Mouse (Mus musculus) liver, adult 2 months (tissue): ENCODE measurements around the gene Caskin1. TPM values are rescaled to one million over a fixed set of nuclear protein-coding genes. Genes with fewer than 3 reads are reported as not detected.

Experiments used
- DNase-seq: peaks from one replicate; pipeline ENCODE4 v3.0.0-alpha.2; 2011; ENCODE audit warnings: low read depth, low spot score; ENCODE audit errors: extremely low read depth
- H3K27ac ChIP-seq: fragments of 200-500 bp; replicated peaks from 2 replicates; pipeline ENCODE4 v1.5.1; 2012; ENCODE audit warnings: low read depth, mild to moderate bottlenecking, control low read depth, inconsistent platforms, low read length; ENCODE audit not compliant: insufficient read depth
- H3K27me3 ChIP-seq: fragments of 200-500 bp; 2 replicates; pipeline ENCODE4 v1.6.1; 2012; ENCODE audit warnings: mild to moderate bottlenecking, moderate library complexity, low read length, inconsistent platforms; ENCODE audit not compliant: control insufficient read depth, insufficient read depth
- H3K36me3 ChIP-seq: fragments of 200-500 bp; 2 replicates; pipeline ENCODE4 v1.6.1; 2012; ENCODE audit warnings: low read length, inconsistent platforms; ENCODE audit not compliant: control insufficient read depth, insufficient read depth
- H3K4me1 ChIP-seq: fragments of 200-500 bp; 2 replicates; pipeline ENCODE4 v1.6.1; 2011; ENCODE audit warnings: low read length; ENCODE audit not compliant: control insufficient read depth, insufficient read depth
- H3K4me3 ChIP-seq: fragments of 200-500 bp; 2 replicates; pipeline ENCODE4 v1.5.1; 2011; ENCODE audit warnings: low read depth, mild to moderate bottlenecking, control low read depth, low read length, moderate library complexity; ENCODE audit not compliant: insufficient read depth
- H3K79me2 ChIP-seq: fragments of 200-500 bp; 2 replicates; pipeline ENCODE4 v1.6.1; 2012; ENCODE audit warnings: inconsistent platforms, mild to moderate bottlenecking, low read length, moderate library complexity; ENCODE audit not compliant: control insufficient read depth, insufficient read depth
- H3K9ac ChIP-seq: fragments of 200-500 bp; 2 replicates; pipeline ENCODE4 v1.6.1; 2012; ENCODE audit warnings: low read depth, mild to moderate bottlenecking, control low read depth, inconsistent platforms, low read length
- CTCF ChIP-seq: fragments of 200-500 bp; IDR thresholded peaks from 2 replicates; pipeline ENCODE4 v1.5.1; 2011; ENCODE audit warnings: low read depth, low read length, control low read depth
- POLR2A ChIP-seq: fragments of 200-500 bp; IDR thresholded peaks from 2 replicates; pipeline ENCODE4 v1.6.1; 2011; ENCODE audit warnings: low read length, control low read depth; ENCODE audit not compliant: insufficient read depth; ENCODE audit errors: extremely low read depth
- WGBS: fragments of 180-500 bp; shearing (Covaris S2); methylation state at CpG from one replicate; pipeline ENCODE4 v1.1.7; 2018; 5-methylcytosine and 5-hydroxymethylcytosine counted together
- polyA plus RNA-seq: library from polyadenylated mRNA; depleted of rRNA; stranded (reverse); fragments of >200 nt; gene quantifications from 2 replicates; pipeline ENCODE4 v1.2.3, GENCODE M21; 2012
- total RNA-seq: library from RNA; depleted of rRNA; stranded (reverse); fragments of >200 nt; gene quantifications from 2 replicates; pipeline ENCODE4 v1.2.3, GENCODE M21; 2014

The Caskin1 gene
- total and polyA plus RNA-seq, 2 experiments: 0.18 TPM

DNA sequence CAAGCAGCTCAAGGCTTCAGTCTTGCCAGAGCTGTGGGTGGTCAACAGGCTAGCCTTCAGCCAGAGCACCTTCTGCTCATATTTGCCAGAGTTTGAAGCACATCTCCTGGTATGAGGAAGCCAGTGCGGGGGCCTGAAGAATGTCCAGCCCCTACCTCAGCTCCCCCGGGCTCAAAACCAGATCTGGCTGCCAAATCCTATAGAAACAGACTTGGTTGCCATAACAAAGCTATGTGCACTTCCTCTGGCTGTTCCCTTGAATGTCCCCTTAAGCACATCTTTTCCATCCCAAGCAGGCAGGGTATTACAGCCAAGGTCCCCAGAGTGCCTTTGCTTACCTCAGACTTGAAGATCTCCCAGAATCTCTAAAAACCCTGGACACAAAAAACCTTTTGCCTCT is 36.3 kb downstream of the Caskin1 start:
- H3K4me1 ChIP-seq: peaks cover 14% of the 10 kb centered on the region
- H3K79me2 ChIP-seq: peaks cover 39% of the 10 kb centered on the region
- no peaks in the 10 kb centered on the region for H3K36me3 ChIP-seq
- 74% methylated on average over 2 of the region's 2 CpGs for WGBS
- H3K9ac ChIP-seq: no peak overlapping the region
- H3K27ac ChIP-seq: no peak overlapping the region
- TF ChIP-seq POLR2A (no peak), CTCF (no peak)
- H3K27me3 ChIP-seq: no peaks in the 10 kb centered on the region
- H3K4me3 ChIP-seq: no peak overlapping the region
- DNase-seq: no peak

GRCm38 (mm10) chr17:24527315-24527714 is 38.9 kb downstream of the Caskin1 start:
- TF ChIP-seq CTCF (no peak), POLR2A (no peak)
- Histone ChIP-seq H3K4me3 (peak overlapping the region; percentile 75), H3K27ac (peak overlapping the region; percentile 18), H3K36me3 (no peaks in the 10 kb centered on the region), H3K9ac (peak overlapping the region; percentile 79), H3K27me3 (no peaks in the 10 kb centered on the region), H3K79me2 (peaks cover 32% of the 10 kb centered on the region; the same call in 1 of the 2 replicates), H3K4me1 (peaks cover 15% of the 10 kb centered on the region)
- DNase-seq: no peak
- WGBS: 0% methylated on average over 19 of the region's 19 CpGs

GRCm38 (mm10) chr17:24527723-24528559 is 39.5 kb downstream of the Caskin1 start, which contains the start of gene Traf7:
Traf7 (minus strand) TSS chr17:24527938.
- Histone ChIP-seq H3K36me3 (no peaks in the 10 kb centered on the region), H3K4me3 (peak within 1 kb of the TSS; percentile 75), H3K9ac (peak within 1 kb of the TSS; percentile 79), H3K79me2 (peaks cover 29% of the 10 kb centered on the region; the same call in 1 of the 2 replicates), H3K4me1 (peaks cover 15% of the 10 kb centered on the region), H3K27me3 (no peaks in the 10 kb centered on the region), H3K27ac (peak within 1 kb of the TSS; percentile 27)
- TF ChIP-seq POLR2A: peak; percentile 77; the same call in 1 of the 2 replicates
- no peak for TF ChIP-seq CTCF
- DNase-seq: peak; percentile 100
- under 1% methylated on average over 40 of the region's 40 CpGs for WGBS

DNA sequence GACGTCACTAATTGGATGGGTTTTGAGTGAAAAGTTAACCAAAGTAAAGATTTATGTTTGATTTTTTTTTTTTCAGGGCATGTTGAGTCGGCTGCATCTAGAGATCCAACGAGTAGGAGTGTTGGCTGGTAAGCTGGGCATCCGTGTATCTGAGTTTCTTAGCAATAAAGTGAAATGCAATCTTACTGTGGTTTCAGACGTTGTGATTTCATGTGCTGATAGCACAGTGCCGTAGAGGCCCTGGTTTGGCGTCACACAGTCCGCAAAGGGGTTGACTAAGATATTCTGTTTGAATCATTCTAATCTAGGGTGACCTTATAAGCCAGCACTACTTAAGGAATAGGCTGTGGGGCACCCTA is 40.1 kb downstream of the Caskin1 start:
- H3K9ac ChIP-seq: peak overlapping the region; percentile 70
- peak overlapping the region; percentile 27 for H3K27ac ChIP-seq
- H3K36me3 ChIP-seq: no peaks in the 10 kb centered on the region
- H3K27me3 ChIP-seq: no peaks in the 10 kb centered on the region
- H3K4me3 ChIP-seq: peak overlapping the region; percentile 53
- H3K4me1 ChIP-seq: peaks cover 19% of the 10 kb centered on the region
- WGBS: under 1% methylated on average over 8 of the region's 8 CpGs
- no peak for DNase-seq
- H3K79me2 ChIP-seq: peaks cover 25% of the 10 kb centered on the region; the same call in 1 of the 2 replicates
- no peak for TF ChIP-seq POLR2A
- TF ChIP-seq CTCF: no peak

DNA sequence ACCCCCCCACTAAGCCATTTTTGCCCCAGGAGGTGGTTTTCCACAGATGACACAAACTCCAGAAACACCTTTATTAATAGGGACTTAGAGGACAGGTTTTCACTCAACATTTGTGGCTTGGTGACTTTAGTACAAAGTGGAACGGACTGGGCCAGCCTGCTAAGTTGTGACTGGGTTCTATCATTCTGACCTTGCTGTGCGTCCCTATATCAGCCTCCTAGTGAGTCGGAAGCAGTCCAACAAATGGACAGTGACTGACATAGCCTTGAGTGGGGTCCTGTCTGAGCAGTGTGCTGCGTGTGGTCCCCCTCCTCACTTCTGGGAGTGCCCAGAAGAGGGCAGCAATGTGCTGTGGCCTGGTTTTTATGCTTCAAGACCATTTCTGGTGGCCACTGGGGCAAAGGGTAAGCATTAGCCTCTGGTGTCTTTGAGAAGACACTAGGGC is 40.6 kb downstream of the Caskin1 start:
- peak overlapping the region; percentile 70 for H3K9ac ChIP-seq
- no peaks in the 10 kb centered on the region for H3K27me3 ChIP-seq
- H3K27ac ChIP-seq: no peak overlapping the region
- H3K79me2 ChIP-seq: peaks cover 25% of the 10 kb centered on the region; the same call in 1 of the 2 replicates
- no peaks in the 10 kb centered on the region for H3K36me3 ChIP-seq
- peak; percentile 52 for DNase-seq
- TF ChIP-seq POLR2A: no peak
- TF ChIP-seq CTCF: peak; percentile 86
- peaks cover 19% of the 10 kb centered on the region for H3K4me1 ChIP-seq
- 6% methylated on average over 4 of the region's 4 CpGs for WGBS
- peak overlapping the region; percentile 53 for H3K4me3 ChIP-seq
